Mouse (Mus musculus) forebrain, embryonic 14.5 days (tissue): ENCODE results near the gene Prpf38a. TPM values are rescaled to one million over a fixed set of nuclear protein-coding genes. Genes with fewer than 3 reads are reported as not detected.
A peak's percentile ranks its signal among the peaks of the same experiment; 100 is the strongest.

Experiments used
- ATAC-seq: fragments of 200-750 bp; cut with Nextera tagmentation; 2 replicates; pipeline ENCODE4 v1.8.0; 2017; ENCODE audit warnings: mild to moderate bottlenecking, moderate library complexity
- DNase-seq: peaks from one replicate; pipeline ENCODE4 v3.0.0-alpha.2; 2015; ENCODE audit warnings: low spot score
- H3K27ac ChIP-seq: fragments of 300-500 bp; sonication (generic); 2 replicates; pipeline ENCODE4 v1.5.1; 2014; ENCODE audit warnings: low read depth, mild to moderate bottlenecking, control low read depth, low read length, moderate library complexity
- H3K27me3 ChIP-seq: fragments of 300-500 bp; sonication (generic); replicated peaks from 2 replicates; pipeline ENCODE4 v1.6.1; 2014; ENCODE audit warnings: low read length, control low read depth, mixed read lengths; ENCODE audit not compliant: control insufficient read depth, insufficient read depth
- H3K36me3 ChIP-seq: fragments of 300-500 bp; sonication (generic); 2 replicates; pipeline ENCODE4 v1.6.1; 2014; ENCODE audit warnings: low read length, control low read depth; ENCODE audit not compliant: control insufficient read depth, insufficient read depth
- H3K4me1 ChIP-seq: fragments of 300-500 bp; sonication (generic); 2 replicates; pipeline ENCODE4 v1.6.1; 2014; ENCODE audit warnings: antibody characterized with exemption, low read length, control low read depth; ENCODE audit not compliant: control insufficient read depth, insufficient read depth
- H3K4me2 ChIP-seq: fragments of 300-500 bp; sonication (generic); 2 replicates; pipeline ENCODE4 v1.6.1; 2014; ENCODE audit warnings: mild to moderate bottlenecking, control low read depth, low read length
- H3K4me3 ChIP-seq: fragments of 300-500 bp; sonication (generic); 2 replicates; pipeline ENCODE4 v1.5.1; 2014; ENCODE audit warnings: low read depth, low read length, control low read depth
- H3K9ac ChIP-seq: fragments of 300-500 bp; sonication (generic); 2 replicates; pipeline ENCODE4 v1.6.1; 2014; ENCODE audit warnings: mild to moderate bottlenecking, low read length, control low read depth, moderate library complexity
- H3K9me3 ChIP-seq: fragments of 300-500 bp; sonication (generic); replicated peaks from 2 replicates; pipeline ENCODE4 v1.6.1; 2016; ENCODE audit warnings: low read length, control low read depth, mixed read lengths; ENCODE audit not compliant: control insufficient read depth
- WGBS: fragments of 180-500 bp; shearing (Covaris S2); extraction: QIAGEN DNeasy Blood & Tissue Kit; methylation state at CpG from one replicate; pipeline ENCODE4 v1.1.7; 2014; 5-methylcytosine and 5-hydroxymethylcytosine counted together
- polyA plus RNA-seq: library from polyadenylated mRNA; unstranded; fragments of >200 nt; fragmentation: Nextera tagmentation; extraction: Ambion mirVana; gene quantifications from 2 replicates; pipeline ENCODE4 v1.2.1, GENCODE M21; 2014

Gene Prpf38a
- polyA plus RNA-seq, 1 experiment from 2014 or later, result 97.5 TPM

GRCm38 (mm10) chr4:108608651-108609050 is 29.5 kb upstream of the Prpf38a start:
- peaks cover 21% of the 10 kb centered on the region; the same call in 1 of the 2 replicates for H3K36me3 ChIP-seq
- no peaks in the 10 kb centered on the region for H3K9me3 ChIP-seq
- no peak for DNase-seq
- H3K27me3 ChIP-seq, result no peaks in the 10 kb centered on the region
- no peak overlapping the region for H3K4me2 ChIP-seq
- H3K4me3 ChIP-seq, result no peak overlapping the region
- H3K27ac ChIP-seq, result no peak overlapping the region
- H3K9ac ChIP-seq, result no peak overlapping the region
- H3K4me1 ChIP-seq, result no peaks in the 10 kb centered on the region
- WGBS, result 93% methylated on average over 3 of the region's 3 CpGs
- no peak for ATAC-seq

GRCm38 (mm10) chr4:108601870-108602269 is 22.7 kb upstream of the Prpf38a start:
- Histone ChIP-seq H3K36me3 (peaks cover 30% of the 10 kb centered on the region; the same call in 1 of the 2 replicates), H3K4me2 (no peak overlapping the region), H3K4me3 (no peak overlapping the region), H3K9me3 (no peaks in the 10 kb centered on the region), H3K27ac (no peak overlapping the region), H3K9ac (no peak overlapping the region), H3K27me3 (no peaks in the 10 kb centered on the region), H3K4me1 (no peaks in the 10 kb centered on the region)
- ATAC-seq, result no peak
- 94% methylated on average over 7 of the region's 7 CpGs for WGBS
- DNase-seq, result no peak

DNA sequence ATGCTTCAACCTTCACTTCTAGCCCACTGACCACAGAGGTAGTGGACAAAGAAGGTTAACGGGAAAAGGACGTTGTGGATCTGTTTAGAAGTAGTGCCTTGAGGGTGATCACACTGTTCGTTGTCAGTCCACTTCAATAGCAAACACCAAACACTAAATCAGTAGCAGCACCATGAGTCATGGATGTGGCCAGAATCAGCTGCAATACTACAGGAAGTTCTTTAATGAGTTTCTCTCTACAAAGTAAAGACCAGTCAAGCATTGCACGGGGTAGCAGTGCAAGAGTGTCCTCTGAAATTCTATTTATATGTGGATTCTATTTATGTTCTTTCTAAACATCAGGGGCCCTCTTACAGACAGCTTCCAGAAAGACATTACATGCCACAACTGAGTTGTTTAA is 19.2 kb upstream of the Prpf38a start:
- ATAC-seq, result no peak

DNA sequence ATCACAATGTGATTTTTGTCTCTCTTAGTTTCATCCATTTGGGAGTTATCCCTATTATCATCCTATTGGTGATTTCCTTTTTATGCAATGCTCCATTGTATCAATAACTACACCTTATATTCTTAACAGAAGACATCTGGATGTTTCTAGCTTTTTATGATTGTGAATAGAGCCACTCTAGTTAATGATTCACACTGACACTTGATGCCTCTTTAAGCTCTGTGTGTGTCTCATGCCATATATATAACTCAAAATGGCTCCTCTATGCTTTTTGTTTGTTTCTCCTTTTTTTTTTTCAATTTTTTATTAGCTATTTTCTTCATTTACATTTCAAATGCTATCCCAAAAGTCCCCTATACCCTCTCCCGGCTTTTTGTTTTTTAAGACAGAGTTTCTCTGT is 16.6 kb upstream of the Prpf38a start:
- Histone ChIP-seq H3K9me3 (no peaks in the 10 kb centered on the region), H3K27ac (no peak overlapping the region), H3K4me2 (no peak overlapping the region), H3K4me1 (no peaks in the 10 kb centered on the region), H3K36me3 (peaks cover 10% of the 10 kb centered on the region; the same call in 1 of the 2 replicates), H3K27me3 (no peaks in the 10 kb centered on the region), H3K9ac (no peak overlapping the region), H3K4me3 (no peak overlapping the region)
- WGBS, result 91% methylated on average over 1 of the region's 1 CpGs
- DNase-seq (no peak), ATAC-seq (no peak)

More for the DNA sequence above, 19.2 kb upstream of the Prpf38a start:
- Histone ChIP-seq H3K4me1 (no peaks in the 10 kb centered on the region), H3K27ac (no peak overlapping the region), H3K4me2 (no peak overlapping the region), H3K9me3 (no peaks in the 10 kb centered on the region), H3K4me3 (no peak overlapping the region), H3K27me3 (no peaks in the 10 kb centered on the region), H3K9ac (no peak overlapping the region), H3K36me3 (peaks cover 10% of the 10 kb centered on the region; the same call in 1 of the 2 replicates)
- DNase-seq, result no peak
- WGBS, result 89% methylated on average over 4 of the region's 4 CpGs

DNA sequence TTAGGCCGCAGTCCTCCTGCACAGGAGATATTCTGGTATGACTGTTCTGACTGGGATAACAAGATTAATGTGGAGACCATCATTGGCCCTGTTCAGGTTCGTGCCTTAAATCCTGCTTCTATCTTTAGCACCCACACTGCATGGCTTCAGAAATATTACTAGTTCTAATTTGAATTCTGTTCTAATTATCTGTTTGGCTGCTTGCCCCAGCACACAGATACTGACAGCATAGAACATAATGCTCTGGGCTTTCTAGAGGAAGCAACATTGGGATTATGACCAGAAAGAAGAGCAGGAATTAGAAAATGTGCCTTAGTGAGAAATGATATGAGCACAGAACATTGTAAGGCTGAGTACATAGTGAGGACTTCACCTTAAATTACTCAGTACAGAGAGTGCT is 14.2 kb upstream of the Prpf38a start:
- DNase-seq, result no peak
- H3K36me3 ChIP-seq, result 0 out of 2 replicates have a peak, but pooled peaks cover 7% of the 10 kb centered on the region
- no peaks in the 10 kb centered on the region for H3K9me3 ChIP-seq
- WGBS, result 95% methylated on average over 2 of the region's 2 CpGs
- H3K4me3 ChIP-seq, result no peak overlapping the region
- no peak overlapping the region for H3K4me2 ChIP-seq
- ATAC-seq, result no peak
- no peaks in the 10 kb centered on the region for H3K27me3 ChIP-seq
- no peak overlapping the region for H3K9ac ChIP-seq
- no peak overlapping the region for H3K27ac ChIP-seq
- H3K4me1 ChIP-seq, result no peaks in the 10 kb centered on the region

- under 1% methylated on average over 16 of the region's 16 CpGs for WGBS
- DNase-seq, result no peak
- no peak for ATAC-seq
- Histone ChIP-seq H3K9ac (peak overlapping the region; percentile 61), H3K27ac (no peak overlapping the region), H3K4me1 (peaks cover 12% of the 10 kb centered on the region; the same call in 1 of the 2 replicates), H3K36me3 (peaks cover 7% of the 10 kb centered on the region), H3K9me3 (no peaks in the 10 kb centered on the region), H3K4me2 (peak overlapping the region; percentile 65), H3K27me3 (no peaks in the 10 kb centered on the region), H3K4me3 (peak overlapping the region; percentile 76)
Measured at GRCm38 (mm10) chr4:108579743-108580411, 741 bp upstream of the Prpf38a start.

DNA sequence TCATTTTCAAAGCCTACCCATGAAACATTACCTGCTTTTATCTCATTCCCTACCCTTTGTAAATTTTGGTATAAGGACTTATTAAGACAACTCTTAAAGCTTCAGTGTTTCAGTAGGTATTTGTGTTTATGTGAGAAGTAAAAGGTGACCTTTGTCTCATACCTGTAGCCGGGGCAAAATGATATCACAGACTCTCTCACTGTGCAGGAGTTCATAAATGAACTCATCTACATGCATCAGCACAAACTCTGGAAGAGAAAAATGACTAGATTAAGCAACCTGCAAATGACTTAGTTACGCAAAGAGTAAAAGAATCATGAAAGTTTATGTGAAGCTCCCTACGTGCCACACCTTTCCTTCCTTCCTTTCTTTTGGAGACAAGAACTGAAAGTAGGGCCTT is 6.5 kb downstream of the Prpf38a start:
- Histone ChIP-seq H3K4me1 (peaks cover 3% of the 10 kb centered on the region; the same call in 1 of the 2 replicates), H3K27ac (no peak overlapping the region), H3K36me3 (peaks cover 64% of the 10 kb centered on the region), H3K27me3 (no peaks in the 10 kb centered on the region), H3K4me3 (no peak overlapping the region), H3K9me3 (no peaks in the 10 kb centered on the region), H3K9ac (no peak overlapping the region), H3K4me2 (no peak overlapping the region)
- DNase-seq (no peak), ATAC-seq (no peak)
- WGBS, result 96% methylated on average over 3 of the region's 3 CpGs

GRCm38 (mm10) chr4:108565026-108565425 is 14.1 kb downstream of the Prpf38a start:
- 79% methylated on average over 1 of the region's 1 CpGs for WGBS
- DNase-seq (no peak), ATAC-seq (no peak)
- no peak overlapping the region for H3K9ac ChIP-seq
- no peaks in the 10 kb centered on the region for H3K9me3 ChIP-seq
- no peak overlapping the region for H3K27ac ChIP-seq
- peaks cover 82% of the 10 kb centered on the region for H3K36me3 ChIP-seq
- no peak overlapping the region for H3K4me2 ChIP-seq
- H3K4me1 ChIP-seq, result no peaks in the 10 kb centered on the region
- no peaks in the 10 kb centered on the region for H3K27me3 ChIP-seq
- no peak overlapping the region for H3K4me3 ChIP-seq

DNA sequence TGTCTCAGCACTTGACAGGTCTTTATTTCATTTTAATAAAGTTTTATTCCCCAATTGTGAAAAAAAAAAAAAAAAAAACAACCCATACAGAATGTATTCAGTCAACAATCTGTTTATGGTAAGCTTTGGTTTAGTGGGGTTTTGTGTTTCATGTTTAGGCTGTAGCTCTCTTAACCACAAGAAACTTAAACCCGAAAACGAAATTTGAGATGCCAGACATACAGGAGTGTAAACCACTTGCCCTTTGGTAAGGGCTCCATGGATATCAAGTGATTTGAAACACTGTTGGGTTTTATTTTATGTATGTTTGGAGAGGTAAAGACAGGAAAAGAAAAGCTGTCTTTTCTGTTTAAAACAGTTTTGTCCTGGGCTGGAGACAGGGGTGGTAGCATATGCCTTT is 39.4 kb downstream of the Prpf38a start:
- no peak for ATAC-seq
- no peaks in the 10 kb centered on the region for H3K4me1 ChIP-seq
- H3K27ac ChIP-seq, result no peak overlapping the region
- H3K4me2 ChIP-seq, result no peak overlapping the region
- H3K9me3 ChIP-seq, result no peaks in the 10 kb centered on the region
- no peak overlapping the region for H3K4me3 ChIP-seq
- no peak for DNase-seq
- peaks cover 19% of the 10 kb centered on the region for H3K36me3 ChIP-seq
- 92% methylated on average over 2 of the region's 2 CpGs for WGBS
- H3K9ac ChIP-seq, result no peak overlapping the region
- H3K27me3 ChIP-seq, result no peaks in the 10 kb centered on the region
